Mouse (Mus musculus): ENCODE results near the gene Ube2m. TPM values are rescaled to one million over a fixed set of nuclear protein-coding genes. Genes with fewer than 3 reads are reported as not detected.
A peak's percentile ranks its signal among the peaks of the same experiment; 100 is the strongest.

Ube2m gene
- total and polyA plus RNA-seq, 2 experiments from 2014 or later = 146 to 383 TPM

DNA sequence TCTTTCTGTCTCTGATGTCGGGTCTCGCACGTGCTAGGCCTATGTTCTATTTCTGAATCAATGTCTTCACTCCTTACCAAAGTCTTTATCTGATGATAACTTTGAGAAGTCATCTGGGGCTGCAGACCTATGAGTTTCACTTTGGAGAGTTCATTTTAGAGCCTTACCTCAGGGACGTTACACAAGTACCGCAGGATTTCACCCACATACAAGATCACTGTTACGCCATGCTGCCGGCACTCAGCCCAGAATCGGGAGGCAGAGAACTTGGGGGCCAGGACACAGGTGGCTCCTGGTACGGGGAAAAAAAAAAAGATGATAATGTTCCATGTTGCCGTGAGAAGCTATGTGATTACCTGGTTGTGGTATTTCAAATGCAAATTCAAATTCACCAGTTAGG is 44.9 kb downstream of the Ube2m start:
- ATAC-seq (ENCODE audit: low FRiP score) (no peak), DNase-seq (ENCODE audit: low spot score) (no peak)
- WGBS = 91% methylated on average over 10 of the region's 10 CpGs
- Histone ChIP-seq H3K4me3 (ENCODE audit: low read depth, low read length) (no peak overlapping the region), H3K9me3 (ENCODE audit: low read length) (no peaks in the 10 kb centered on the region), H3K4me1 (ENCODE audit: insufficient read depth, low read length) (no peaks in the 10 kb centered on the region), H3K9ac (replicated peaks; ENCODE audit: low read length, poor library complexity, severe bottlenecking) (no peak overlapping the region), H3K27ac (ENCODE audit: low read depth, low read length) (no peak overlapping the region), H3K27me3 (ENCODE audit: insufficient read depth, low read length) (no peaks in the 10 kb centered on the region), H3K36me3 (ENCODE audit: insufficient read depth, low read length) (no peaks in the 10 kb centered on the region), H3K4me2 (ENCODE audit: low read depth, low read length, poor library complexity, severe bottlenecking) (no peak overlapping the region)
- TF ChIP-seq CTCF (IDR thresholded peaks at IDR 0.05) = no peak

DNA sequence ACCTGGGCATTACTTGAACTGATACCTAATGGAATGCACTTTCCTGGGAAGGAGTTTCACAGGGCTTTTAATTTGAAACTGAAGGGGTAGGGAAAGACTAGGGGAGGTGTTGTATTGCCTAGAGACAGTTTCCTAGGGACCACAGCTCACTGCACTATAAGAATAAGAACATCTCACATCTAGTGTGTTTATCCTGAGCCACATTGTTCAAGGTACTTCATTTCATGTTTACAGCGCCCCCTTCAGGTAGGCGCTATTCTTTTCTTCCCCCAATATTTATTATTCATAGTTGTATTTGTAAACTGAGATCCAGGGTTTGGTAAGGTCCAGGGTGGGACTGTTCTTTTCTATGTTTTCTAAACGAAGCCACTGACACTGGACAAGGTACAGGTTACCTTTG is 45.9 kb downstream of the Ube2m start:
- H3K9ac ChIP-seq (replicated peaks; ENCODE audit: low read length, poor library complexity, severe bottlenecking) = no peak overlapping the region
- no peaks in the 10 kb centered on the region for H3K36me3 ChIP-seq (ENCODE audit: insufficient read depth, low read length)
- no peaks in the 10 kb centered on the region for H3K9me3 ChIP-seq (ENCODE audit: low read length)
- H3K4me1 ChIP-seq (ENCODE audit: insufficient read depth, low read length) = no peaks in the 10 kb centered on the region
- WGBS = 2% methylated on average over 3 of the region's 3 CpGs
- TF ChIP-seq CTCF (IDR thresholded peaks at IDR 0.05) = peak; percentile 39
- no peaks in the 10 kb centered on the region for H3K27me3 ChIP-seq (ENCODE audit: insufficient read depth, low read length)
- ATAC-seq (ENCODE audit: low FRiP score) = no peak
- H3K27ac ChIP-seq (ENCODE audit: low read depth, low read length) = no peak overlapping the region
- H3K4me2 ChIP-seq (ENCODE audit: low read depth, low read length, poor library complexity, severe bottlenecking) = no peak overlapping the region
- no peak overlapping the region for H3K4me3 ChIP-seq (ENCODE audit: low read depth, low read length)
- DNase-seq (ENCODE audit: low spot score) = no peak

DNA sequence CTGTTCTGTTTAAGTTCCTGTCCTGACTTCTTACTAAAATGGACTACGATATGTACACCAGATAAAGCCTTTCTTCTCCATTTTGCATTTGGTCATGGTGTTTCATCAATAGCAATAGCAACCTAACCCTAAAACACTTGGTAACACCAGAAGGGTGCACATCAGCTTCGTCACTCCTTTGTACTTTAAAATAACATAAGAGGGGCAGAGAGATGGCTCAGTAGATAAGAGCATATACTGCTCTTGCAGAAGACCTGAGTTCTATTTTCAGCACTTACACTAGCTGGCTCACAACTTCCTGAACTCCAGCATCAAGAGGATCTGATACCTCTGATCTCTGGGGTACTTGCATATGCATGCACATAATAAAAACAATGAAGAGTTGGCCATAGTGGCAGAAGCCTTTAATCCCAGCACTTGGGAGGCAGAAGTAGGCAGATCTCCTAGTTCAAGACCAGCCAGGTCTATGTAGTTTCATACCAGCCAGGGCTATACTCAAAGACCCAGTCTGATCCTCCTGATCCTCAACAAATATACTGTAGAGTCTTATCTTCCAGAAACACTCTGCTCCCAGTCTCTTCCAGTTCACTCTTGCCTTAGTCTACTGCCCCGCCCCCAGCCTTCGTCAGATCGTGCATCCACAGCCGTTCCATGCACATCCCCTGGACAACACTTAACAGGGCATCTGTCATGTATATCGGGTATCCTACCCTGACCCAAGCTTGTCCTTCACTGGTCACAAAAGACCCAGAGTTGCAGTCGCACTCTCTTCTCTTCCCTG is 50.5 kb downstream of the Ube2m start:
- 86% methylated on average over 8 of the region's 8 CpGs for WGBS

DNA sequence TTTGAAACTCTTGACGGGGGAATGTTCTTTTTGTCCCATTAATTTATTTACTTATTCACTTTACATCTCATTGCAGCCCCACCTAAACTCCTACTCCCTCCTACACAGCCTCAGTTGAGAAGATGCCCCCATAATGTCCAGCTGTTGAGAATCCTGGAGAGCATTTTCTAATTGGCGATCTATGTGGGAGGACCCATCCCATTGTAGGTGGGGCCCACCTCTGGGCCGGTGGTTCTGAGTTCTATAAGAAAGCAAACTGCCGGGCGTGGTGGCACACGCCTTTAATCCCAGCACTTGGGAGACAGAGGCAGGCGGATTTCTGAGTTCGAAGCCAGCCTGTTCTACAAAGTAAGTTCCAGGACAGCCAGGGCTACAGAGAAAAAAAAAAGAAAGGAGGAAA is 51.2 kb downstream of the Ube2m start:
- ATAC-seq (ENCODE audit: low FRiP score) = no peak
- no peaks in the 10 kb centered on the region for H3K9me3 ChIP-seq (ENCODE audit: low read length)
- no peak overlapping the region for H3K4me2 ChIP-seq (ENCODE audit: low read depth, low read length, poor library complexity, severe bottlenecking)
- 88% methylated on average over 8 of the region's 8 CpGs for WGBS
- no peaks in the 10 kb centered on the region for H3K27me3 ChIP-seq (ENCODE audit: insufficient read depth, low read length)
- no peak for DNase-seq (ENCODE audit: low spot score)
- no peak overlapping the region for H3K4me3 ChIP-seq (ENCODE audit: low read depth, low read length)
- H3K27ac ChIP-seq (ENCODE audit: low read depth, low read length) = no peak overlapping the region
- no peak for TF ChIP-seq CTCF (IDR thresholded peaks at IDR 0.05)
- no peaks in the 10 kb centered on the region for H3K4me1 ChIP-seq (ENCODE audit: insufficient read depth, low read length)
- peaks cover 6% of the 10 kb centered on the region for H3K36me3 ChIP-seq (ENCODE audit: insufficient read depth, low read length)
- no peak overlapping the region for H3K9ac ChIP-seq (replicated peaks; ENCODE audit: low read length, poor library complexity, severe bottlenecking)

More for the DNA sequence above, 50.5 kb downstream of the Ube2m start:
- Histone ChIP-seq H3K27me3 (ENCODE audit: insufficient read depth, low read length) (no peaks in the 10 kb centered on the region), H3K36me3 (ENCODE audit: insufficient read depth, low read length) (no peaks in the 10 kb centered on the region; the same call in 1 of the 2 replicates), H3K9me3 (ENCODE audit: low read length) (no peaks in the 10 kb centered on the region), H3K4me1 (ENCODE audit: insufficient read depth, low read length) (no peaks in the 10 kb centered on the region), H3K27ac (ENCODE audit: low read depth, low read length) (no peak overlapping the region), H3K4me3 (ENCODE audit: low read depth, low read length) (no peak overlapping the region), H3K4me2 (ENCODE audit: low read depth, low read length, poor library complexity, severe bottlenecking) (no peak overlapping the region), H3K9ac (replicated peaks; ENCODE audit: low read length, poor library complexity, severe bottlenecking) (no peak overlapping the region)
- DNase-seq (ENCODE audit: low spot score) (no peak), ATAC-seq (ENCODE audit: low FRiP score) (no peak)
- TF ChIP-seq CTCF (IDR thresholded peaks at IDR 0.05) = no peak

DNA sequence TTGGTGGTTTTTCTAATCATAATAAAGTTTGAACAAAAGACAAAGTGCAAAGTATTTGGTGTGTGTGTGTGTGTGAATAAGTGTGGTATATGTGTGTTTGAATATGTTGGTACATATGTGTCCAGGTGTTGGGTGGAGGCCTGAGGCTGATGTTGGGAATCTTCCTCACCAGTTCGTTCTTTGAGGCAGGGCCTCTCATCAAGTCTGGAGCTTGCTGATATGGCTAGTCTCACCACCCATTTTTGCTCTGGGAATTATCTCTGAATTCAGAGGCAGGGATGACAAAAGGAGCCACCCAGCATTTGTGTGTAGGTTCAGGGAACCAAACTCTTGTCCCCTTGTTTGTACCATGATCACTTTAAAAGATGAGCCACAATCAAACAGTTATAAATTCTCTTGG is 52.4 kb downstream of the Ube2m start:
- Histone ChIP-seq H3K27me3 (ENCODE audit: insufficient read depth, low read length) (no peaks in the 10 kb centered on the region), H3K4me1 (ENCODE audit: insufficient read depth, low read length) (no peaks in the 10 kb centered on the region), H3K36me3 (ENCODE audit: insufficient read depth, low read length) (peaks cover 11% of the 10 kb centered on the region), H3K4me2 (ENCODE audit: low read depth, low read length, poor library complexity, severe bottlenecking) (no peak overlapping the region), H3K27ac (ENCODE audit: low read depth, low read length) (no peak overlapping the region), H3K9ac (replicated peaks; ENCODE audit: low read length, poor library complexity, severe bottlenecking) (no peak overlapping the region), H3K4me3 (ENCODE audit: low read depth, low read length) (no peak overlapping the region), H3K9me3 (ENCODE audit: low read length) (no peaks in the 10 kb centered on the region)
- WGBS = 91% methylated on average over 1 of the region's 1 CpGs
- no peak for TF ChIP-seq CTCF (IDR thresholded peaks at IDR 0.05)
- no peak for DNase-seq (ENCODE audit: low spot score)
- ATAC-seq (ENCODE audit: low FRiP score) = no peak

Other genes with a start within 250 kb of the Ube2m start
- 19.2 and 34.3 TPM in 2 replicates for gene Zscan18, start 234.6 kb downstream of the Ube2m start, total RNA-seq (2014; rRNA removed)
- gene Zscan18, start 234.6 kb downstream of the Ube2m start, polyA plus RNA-seq (2015; fragmentation: Nextera tagmentation; extraction: Ambion mirVana) = 25.5 and 27.0 TPM in 2 replicates
- gene Zfp329, start 219.4 kb downstream of the Ube2m start, total RNA-seq (2014; rRNA removed) = 16.6 and 18.6 TPM in 2 replicates
- gene Zfp329, start 219.4 kb downstream of the Ube2m start, polyA plus RNA-seq (2015; fragmentation: Nextera tagmentation; extraction: Ambion mirVana) = 16.1 and 22.3 TPM in 2 replicates
- gene Zfp110, start 203.5 kb downstream of the Ube2m start, total RNA-seq (2014; rRNA removed) = 11.8 and 18.4 TPM in 2 replicates
- 18.1 and 19.4 TPM in 2 replicates for gene Zfp110, start 203.5 kb downstream of the Ube2m start, polyA plus RNA-seq (2015; fragmentation: Nextera tagmentation; extraction: Ambion mirVana)
- gene Zfp128, start 157.1 kb downstream of the Ube2m start, total RNA-seq (2014; rRNA removed) = 16.6 and 17.9 TPM in 2 replicates
- 2.0 and 3.0 TPM in 2 replicates for gene Zfp128, start 157.1 kb downstream of the Ube2m start, polyA plus RNA-seq (2015; fragmentation: Nextera tagmentation; extraction: Ambion mirVana)
- gene Zscan22, start 140.5 kb downstream of the Ube2m start, total RNA-seq (2014; rRNA removed) = 4.4 and 8.3 TPM in 2 replicates
- gene Zscan22, start 140.5 kb downstream of the Ube2m start, polyA plus RNA-seq (2015; fragmentation: Nextera tagmentation; extraction: Ambion mirVana) = 2.6 and 3.7 TPM in 2 replicates
- 1,185 and 1,542 TPM in 2 replicates for gene Rps5, start 116.0 kb downstream of the Ube2m start, total RNA-seq (2014; rRNA removed)
- 583 and 614 TPM in 2 replicates for gene Rps5, start 116.0 kb downstream of the Ube2m start, polyA plus RNA-seq (2015; fragmentation: Nextera tagmentation; extraction: Ambion mirVana)
- gene Rnf225, start 110.9 kb downstream of the Ube2m start, total RNA-seq (2014; rRNA removed) = 1.9 and 2.7 TPM in 2 replicates
- 1.1 and 1.2 TPM in 2 replicates for gene Rnf225, start 110.9 kb downstream of the Ube2m start, polyA plus RNA-seq (2015; fragmentation: Nextera tagmentation; extraction: Ambion mirVana)
- 31.7 and 35.4 TPM in 2 replicates for gene Zfp324, start 72.4 kb downstream of the Ube2m start, total RNA-seq (2014; rRNA removed)
- 7.7 and 9.0 TPM in 2 replicates for gene Zfp324, start 72.4 kb downstream of the Ube2m start, polyA plus RNA-seq (2015; fragmentation: Nextera tagmentation; extraction: Ambion mirVana)
- gene Zfp446, start 60.4 kb downstream of the Ube2m start, total RNA-seq (2014; rRNA removed) = 11.9 and 13.0 TPM in 2 replicates
- 8.2 and 8.9 TPM in 2 replicates for gene Zfp446, start 60.4 kb downstream of the Ube2m start, polyA plus RNA-seq (2015; fragmentation: Nextera tagmentation; extraction: Ambion mirVana)
- gene Slc27a5, start 40.1 kb downstream of the Ube2m start, total RNA-seq (2014; rRNA removed) = not detected in 2 replicates
- gene Slc27a5, start 40.1 kb downstream of the Ube2m start, polyA plus RNA-seq (2015; fragmentation: Nextera tagmentation; extraction: Ambion mirVana) = 0.18 and 0.21 TPM in 2 replicates
- gene Trim28, start 39.2 kb downstream of the Ube2m start, total RNA-seq (2014; rRNA removed) = 467 and 650 TPM in 2 replicates
- 187 and 190 TPM in 2 replicates for gene Trim28, start 39.2 kb downstream of the Ube2m start, polyA plus RNA-seq (2015; fragmentation: Nextera tagmentation; extraction: Ambion mirVana)
- 37.5 and 70.8 TPM in 2 replicates for gene Zbtb45, start 28.2 kb downstream of the Ube2m start, total RNA-seq (2014; rRNA removed)
- 29.0 and 31.8 TPM in 2 replicates for gene Zbtb45, start 28.2 kb downstream of the Ube2m start, polyA plus RNA-seq (2015; fragmentation: Nextera tagmentation; extraction: Ambion mirVana)
- 67.6 and 114 TPM in 2 replicates for gene Chmp2a, start 3.5 kb downstream of the Ube2m start, total RNA-seq (2014; rRNA removed)
- gene Chmp2a, start 3.5 kb downstream of the Ube2m start, polyA plus RNA-seq (2015; fragmentation: Nextera tagmentation; extraction: Ambion mirVana) = 198 and 205 TPM in 2 replicates
- 13.2 and 14.4 TPM in 2 replicates for gene Mzf1, start 16.5 kb upstream of the Ube2m start, total RNA-seq (2014; rRNA removed)
- 12.2 TPM in 2 replicates for gene Mzf1, start 16.5 kb upstream of the Ube2m start, polyA plus RNA-seq (2015; fragmentation: Nextera tagmentation; extraction: Ambion mirVana)
- gene Vmn1r85, start 56.9 kb upstream of the Ube2m start, total RNA-seq (2014; rRNA removed) = 0.33 and 0.85 TPM in 2 replicates
- 0.25 and 0.27 TPM in 2 replicates for gene Vmn1r85, start 56.9 kb upstream of the Ube2m start, polyA plus RNA-seq (2015; fragmentation: Nextera tagmentation; extraction: Ambion mirVana)
- not detected in 2 replicates for gene Vmn1r86, start 81.6 kb upstream of the Ube2m start, total RNA-seq (2014; rRNA removed)
- gene Vmn1r86, start 81.6 kb upstream of the Ube2m start, polyA plus RNA-seq (2015; fragmentation: Nextera tagmentation; extraction: Ambion mirVana) = not detected in 2 replicates
- not detected in 2 replicates for gene Vmn1r87, start 101.9 kb upstream of the Ube2m start, total RNA-seq (2014; rRNA removed)
- gene Vmn1r87, start 101.9 kb upstream of the Ube2m start, polyA plus RNA-seq (2015; fragmentation: Nextera tagmentation; extraction: Ambion mirVana) = not detected in 2 replicates
- gene Vmn1r88, start 121.3 kb upstream of the Ube2m start, total RNA-seq (2014; rRNA removed) = not detected in 2 replicates
- gene Vmn1r88, start 121.3 kb upstream of the Ube2m start, polyA plus RNA-seq (2015; fragmentation: Nextera tagmentation; extraction: Ambion mirVana) = 0.01 TPM in 1 of 2 replicates, not detected in the other
- not detected in 2 replicates for gene Vmn1r89, start 174.7 kb upstream of the Ube2m start, total RNA-seq (2014; rRNA removed)
- not detected in 2 replicates for gene Vmn1r89, start 174.7 kb upstream of the Ube2m start, polyA plus RNA-seq (2015; fragmentation: Nextera tagmentation; extraction: Ambion mirVana)
- gene Lig1, start 239.0 kb upstream of the Ube2m start, total RNA-seq (2014; rRNA removed) = 14.3 and 15.9 TPM in 2 replicates
- gene Lig1, start 239.0 kb upstream of the Ube2m start, polyA plus RNA-seq (2015; fragmentation: Nextera tagmentation; extraction: Ambion mirVana) = 33.7 and 35.3 TPM in 2 replicates
- 10.9 and 11.5 TPM in 2 replicates for gene Zswim9, start 240.4 kb upstream of the Ube2m start, total RNA-seq (2014; rRNA removed)
- 6.6 and 8.1 TPM in 2 replicates for gene Zswim9, start 240.4 kb upstream of the Ube2m start, polyA plus RNA-seq (2015; fragmentation: Nextera tagmentation; extraction: Ambion mirVana)